ENCODE assay signal across 9 mouse cellular contexts in the genomic region with DNA sequence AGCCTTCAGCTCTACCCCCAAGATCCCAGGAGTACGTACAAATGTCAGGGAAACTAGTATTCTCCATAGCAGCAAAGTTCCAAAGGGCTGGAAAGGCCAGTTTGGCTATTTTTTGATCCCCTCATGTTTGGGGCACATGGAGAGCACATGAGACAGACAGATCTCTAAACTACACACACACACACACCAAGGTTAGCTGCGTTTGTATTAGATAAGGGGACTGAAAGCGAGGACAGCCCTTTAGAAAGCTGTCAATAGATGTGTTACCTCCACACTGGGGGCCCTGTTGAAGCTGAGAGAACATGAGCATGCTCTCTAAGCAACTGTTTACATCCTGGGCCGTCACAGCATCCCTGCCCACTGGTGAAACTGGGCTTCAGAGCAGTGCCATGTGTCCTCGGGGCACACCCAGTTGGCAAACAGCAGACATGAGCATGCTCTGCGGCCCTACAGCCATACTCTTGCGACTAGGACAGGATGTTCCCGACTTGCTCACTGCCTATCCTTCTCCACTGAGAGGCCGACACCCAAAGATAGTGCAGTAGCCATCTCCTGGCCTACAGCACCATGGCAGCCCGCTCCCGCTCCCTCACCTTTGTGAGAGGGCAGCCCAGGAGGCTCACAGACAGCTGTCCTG. TPM values are rescaled to one million over a fixed set of nuclear protein-coding genes. Genes with fewer than 3 reads are reported as not detected.
DNase-seq lines count a peak whose midpoint lies in the region; ATAC-seq lines count a peak whose summit lies in the region.
"Had no signal": no experiment of that assay in that cellular context is flagged by ENCODE, and none has a peak within 500 bp of the region (broad histone marks: within the 10 kb centered on the region; RNA-seq: fewer than 3 reads in every experiment).

No protein-coding gene starts in this region.

- peak overlapping the region; percentile 31 for H3K27ac ChIP-seq in stomach, embryonic 16.5 days (ENCODE audit: low read length)
- H3K27ac ChIP-seq: neural tube, embryonic 12.5 days had no signal

- H3K4me2 ChIP-seq in stomach, embryonic 16.5 days (ENCODE audit: low read depth, low read length): no peak overlapping the region
- H3K4me2 ChIP-seq: neural tube, embryonic 12.5 days had no signal

- DNase-seq in adrenal gland, postnatal 14 days: peak; percentile 51
- no peak for DNase-seq in adrenal gland, adult 2 months
- peak; percentile 27 for DNase-seq in testis, postnatal 14 days (ENCODE audit: low spot score)
- DNase-seq in testis, postnatal 10 days (ENCODE audit: low spot score): no peak
- DNase-seq in liver: peak; percentile 64
- DNase-seq in left cerebral cortex, adult 18-20 months (ENCODE audit: low spot score in 2 of 2): no peak
- DNase-seq in spleen, adult 18-20 months: no peak

- H3K9ac ChIP-seq in stomach, embryonic 16.5 days (ENCODE audit: low read length): no peak overlapping the region
- H3K9ac ChIP-seq: neural tube, embryonic 12.5 days had no signal

- peaks cover 23% of the 10 kb centered on the region; the same call in 1 of the 2 replicates for H3K4me1 ChIP-seq in stomach, embryonic 16.5 days (ENCODE audit: control insufficient read depth, insufficient read depth, low read length)

- no peaks in the 10 kb centered on the region; the same call in 1 of the 2 replicates for H3K36me3 ChIP-seq in stomach, embryonic 16.5 days (ENCODE audit: control insufficient read depth, insufficient read depth, low read length)

- H3K9me3 ChIP-seq in stomach, embryonic 16.5 days (replicated peaks; ENCODE audit: control insufficient read depth, low read length): no peaks in the 10 kb centered on the region
- H3K9me3 ChIP-seq: neural tube, embryonic 12.5 days had no signal

- 64% methylated on average over 11 of the region's 11 CpGs for WGBS in stomach, embryonic 16.5 days

- no peaks in the 10 kb centered on the region for H3K27me3 ChIP-seq in stomach, embryonic 16.5 days (ENCODE audit: control insufficient read depth, insufficient read depth, low read length)
- H3K27me3 ChIP-seq: neural tube, embryonic 12.5 days had no signal

- no peak overlapping the region for H3K4me3 ChIP-seq in stomach, embryonic 16.5 days (replicated peaks; ENCODE audit: low read length)
- H3K4me3 ChIP-seq: neural tube, embryonic 12.5 days had no signal

- ATAC-seq in stomach, embryonic 16.5 days (ENCODE audit: insufficient read depth, low FRiP score): peak; percentile 51; the same call in 1 of the 2 replicates

RNA-seq across cellular contexts. Expression of a gene that starts 47.3 kb away (rescaled TPM):
- 64.8 and 65.8 TPM in 2 replicates for total RNA-seq in adrenal gland, postnatal 14 days (2021)
- total RNA-seq in adrenal gland, adult 2 months (2021): 10 to 100 TPM; 61.1 to 69.5 TPM
- polyA plus RNA-seq in adrenal gland, adult 2 months (2012; rRNA removed): 97.5 and 140 TPM in 2 replicates
- polyA plus RNA-seq in stomach, embryonic 16.5 days (2015; fragmentation: Nextera tagmentation; extraction: Ambion mirVana): 15.1 and 17.4 TPM in 2 replicates
- 10 to 100 TPM; 71.7 to 73.5 TPM for total RNA-seq in left cerebral cortex, adult 18-20 months (2021)

Comparison
In these comparisons a context has a peak if more than half of its experiments do, and no peak if none do; other contexts are left out.
1. DNase-seq: peak in adrenal gland, postnatal 14 days (single experiment), testis, postnatal 14 days (single experiment) and liver (single experiment); none in adrenal gland, adult 2 months (single experiment), testis, postnatal 10 days (single experiment), left cerebral cortex, adult 18-20 months (0 of 2) and spleen, adult 18-20 months (0 of 2).